Mouse (Mus musculus): ENCODE measurements at regions not wholly inside any gene's neighbourhood (a gene's known extent, or its start where the extent isn't known, plus 50 kb on each side); places are given as distances from the start of the nearest gene placed in this dataset.

DNA sequence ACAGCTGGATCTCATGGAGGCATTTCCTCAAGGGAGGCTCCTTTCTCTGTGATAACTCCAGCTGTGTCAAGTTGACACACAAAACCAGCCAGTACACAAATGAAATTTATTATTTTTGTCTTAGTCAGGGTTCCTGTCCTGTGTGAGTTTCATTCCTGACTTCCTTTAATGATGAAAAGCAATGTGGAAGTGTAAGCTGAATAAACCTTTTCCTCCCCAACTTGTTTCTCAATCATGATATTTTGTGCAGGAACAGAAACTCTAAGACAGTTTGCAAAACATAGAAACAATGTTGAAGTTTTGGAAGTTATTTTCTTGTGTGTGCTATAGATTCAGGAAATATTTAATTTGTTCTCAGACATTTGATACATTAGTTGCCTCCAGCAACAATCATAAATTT lies 526.9 kb downstream of the 1700017N19Rik start:
- DNase-seq (ENCODE audit: low spot score in 2 of 2) = no peak

DNA sequence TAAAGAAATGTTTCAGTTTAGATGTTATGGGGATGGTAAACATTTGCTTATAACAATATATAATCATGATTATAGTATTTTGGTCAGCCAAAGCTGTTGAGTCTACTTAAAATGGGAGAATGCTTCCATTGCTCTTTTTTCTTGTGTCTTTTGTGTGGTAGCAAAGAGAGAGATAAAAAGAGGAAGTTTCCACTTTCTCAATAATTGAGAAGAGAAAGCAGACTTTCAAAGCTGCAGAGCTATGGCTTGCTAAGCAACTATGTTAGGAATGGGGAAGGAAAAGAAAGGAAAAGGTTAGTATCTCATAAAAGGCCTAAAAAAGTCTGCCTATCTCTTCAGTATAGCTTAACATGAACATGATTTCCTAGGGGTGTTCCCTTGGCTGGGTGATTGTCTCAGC lies 529.9 kb downstream of the 1700017N19Rik start:
- DNase-seq (ENCODE audit: low spot score in 2 of 2) = no peak

DNA sequence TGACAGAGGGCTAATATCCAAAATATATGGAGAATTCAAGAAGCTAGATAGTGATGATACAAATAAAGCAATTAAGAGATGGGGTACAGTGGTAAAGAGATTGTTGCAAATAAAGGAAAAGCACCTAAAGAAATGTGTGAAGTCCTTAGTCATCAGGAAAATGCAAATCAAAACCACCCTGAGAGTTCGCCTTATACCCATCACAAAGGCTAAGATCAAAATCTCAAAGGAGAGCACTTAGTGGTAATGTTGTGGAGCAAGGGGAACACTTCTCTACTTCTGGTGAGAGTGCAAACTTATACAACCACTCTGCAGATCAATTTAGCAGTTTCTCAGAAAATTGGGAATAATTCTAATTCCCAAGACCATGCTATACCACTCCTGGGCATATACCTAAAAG lies 514.2 kb upstream of the Mgat4c start:
- DNase-seq (ENCODE audit: low spot score in 2 of 2) = no peak

DNA sequence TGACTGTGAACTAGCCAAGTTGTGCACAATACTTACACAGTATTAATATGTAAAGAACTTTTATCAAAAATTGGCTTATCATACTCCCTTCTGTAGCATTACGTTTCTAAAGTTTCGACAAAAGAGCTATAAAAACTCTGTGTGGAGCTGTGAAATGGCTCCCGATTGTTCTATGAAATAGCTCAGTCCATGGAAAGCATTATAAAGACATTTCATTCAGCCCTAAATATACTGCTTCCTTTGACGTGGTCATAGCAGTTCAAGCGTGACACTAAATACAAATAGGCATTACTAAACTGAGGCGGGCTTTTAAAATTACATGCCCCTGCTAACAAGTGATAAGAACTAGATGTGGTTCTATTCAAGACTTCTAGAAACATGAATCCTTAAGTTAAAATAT lies 509.5 kb upstream of the Mgat4c start:
- no peak for DNase-seq (ENCODE audit: low spot score in 2 of 2)

DNA sequence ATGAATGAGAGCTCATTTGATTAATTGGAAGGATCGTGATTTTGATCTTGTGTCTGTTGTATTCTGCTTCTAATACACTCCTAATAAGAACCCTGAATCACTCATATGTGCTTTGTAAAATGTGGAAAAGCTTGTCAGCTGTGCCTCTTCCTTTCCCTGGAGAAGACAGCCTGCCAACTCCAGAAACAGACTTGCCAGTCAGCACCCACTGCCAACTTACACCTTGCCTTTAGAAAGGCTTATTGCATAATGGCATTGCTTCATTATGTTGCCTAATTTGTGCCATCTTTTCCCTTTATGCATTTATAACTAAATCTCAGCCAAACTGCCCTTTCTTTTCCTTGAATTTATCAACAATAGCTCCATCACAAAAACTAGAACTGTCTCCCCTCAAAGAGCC lies 492.1 kb upstream of the Mgat4c start:
- peak; percentile 12 to 68 for DNase-seq (ENCODE audit: low spot score in 2 of 2)

All from layer of hippocampus, postnatal 14 days (tissue).